Mouse (Mus musculus) adrenal gland, adult 18-20 months (tissue): ENCODE measurements around the gene Arhgef28. TPM values are rescaled to one million over a fixed set of nuclear protein-coding genes. Genes with fewer than 3 reads are reported as not detected.

Experiments used
- DNase-seq, 2 experiments: peaks; one replicate each; pipeline ENCODE4 v3.0.0; 2021 to 2022; ENCODE audit warnings: low spot score in 2 of 2
- total RNA-seq, 2 experiments: library from RNA; stranded (reverse); gene quantifications; 1 replicate in 1 of 2; 2 replicates in 1 of 2; pipeline ENCODE4 v1.2.3; 2021

Arhgef28 gene
- total RNA-seq, 2 experiments from 2014 or later: 14.2 to 28.0 TPM

GRCm38 (mm10) chr13:98184632-98185031 lies 21.6 kb downstream of the Arhgef28 start:
- no peak for DNase-seq

GRCm38 (mm10) chr13:98183157-98183878 lies 22.9 kb downstream of the Arhgef28 start:
- no peak for DNase-seq

GRCm38 (mm10) chr13:98182330-98182729 lies 23.9 kb downstream of the Arhgef28 start:
- no peak for DNase-seq

- DNase-seq: no peak
Observed at GRCm38 (mm10) chr13:98180636-98181035, 25.6 kb downstream of the Arhgef28 start.

- no peak for DNase-seq
Observed at GRCm38 (mm10) chr13:98175323-98176007, 30.8 kb downstream of the Arhgef28 start.

GRCm38 (mm10) chr13:98173008-98173407 lies 33.2 kb downstream of the Arhgef28 start:
- no peak for DNase-seq

- DNase-seq: no peak
Observed at GRCm38 (mm10) chr13:98172365-98172764, 33.9 kb downstream of the Arhgef28 start.

- no peak for DNase-seq
Observed at GRCm38 (mm10) chr13:98171706-98172105, 34.5 kb downstream of the Arhgef28 start.

- no peak for DNase-seq
Observed at GRCm38 (mm10) chr13:98171257-98171656, 35.0 kb downstream of the Arhgef28 start.

GRCm38 (mm10) chr13:98164878-98165277 lies 41.4 kb downstream of the Arhgef28 start:
- DNase-seq: no peak

- no peak for DNase-seq
Observed at GRCm38 (mm10) chr13:98161496-98161895, 44.7 kb downstream of the Arhgef28 start.

GRCm38 (mm10) chr13:98156656-98157055 lies 49.6 kb downstream of the Arhgef28 start:
- DNase-seq: no peak

GRCm38 (mm10) chr13:98152759-98153158 lies 53.5 kb downstream of the Arhgef28 start:
- DNase-seq: no peak

GRCm38 (mm10) chr13:98147532-98147931 lies 58.7 kb downstream of the Arhgef28 start:
- DNase-seq: no peak

- DNase-seq: no peak
Observed at GRCm38 (mm10) chr13:98146573-98147160, 59.6 kb downstream of the Arhgef28 start.

GRCm38 (mm10) chr13:98145310-98145709 lies 60.9 kb downstream of the Arhgef28 start:
- DNase-seq: no peak

- DNase-seq: no peak
Observed at GRCm38 (mm10) chr13:98143000-98143399, 63.2 kb downstream of the Arhgef28 start.

- no peak for DNase-seq
Observed at GRCm38 (mm10) chr13:98140626-98141025, 65.6 kb downstream of the Arhgef28 start.

- no peak for DNase-seq
Observed at GRCm38 (mm10) chr13:98138786-98139185, 67.5 kb downstream of the Arhgef28 start.

GRCm38 (mm10) chr13:98135890-98136555 lies 70.2 kb downstream of the Arhgef28 start:
- no peak for DNase-seq

- no peak for DNase-seq
Observed at GRCm38 (mm10) chr13:98132951-98133350, 73.3 kb downstream of the Arhgef28 start.

GRCm38 (mm10) chr13:98132264-98132663 lies 74.0 kb downstream of the Arhgef28 start:
- no peak for DNase-seq
